Mouse (Mus musculus): ENCODE results near the gene Gm21060. TPM values are rescaled to one million over a fixed set of nuclear protein-coding genes. Genes with fewer than 3 reads are reported as not detected.
"Not testable (repeated sequence)": the region's sequence is repeated elsewhere in the genome, so short reads cannot be mapped to it uniquely, and the experiment has no call there.

Gm21060 gene
- polyA plus RNA-seq (2015; fragmentation: Nextera tagmentation; extraction: Ambion mirVana), result not detected in 2 replicates

GRCm38 (mm10) chr19:61296969-61297368 lies at the start of gene Gm21060:
Gene Gm21060, minus strand, starts transcription at chr19:61297069.
- 98% methylated on average over 2 of the region's 2 CpGs for WGBS
- Histone ChIP-seq H3K9ac (ENCODE audit: low read depth, low read length) (no peak within 1 kb of the TSS), H3K4me3 (ENCODE audit: low read length) (no peak within 1 kb of the TSS), H3K27ac (ENCODE audit: low read depth, low read length) (no peak within 1 kb of the TSS), H3K4me2 (ENCODE audit: low read length) (no peak within 1 kb of the TSS), H3K36me3 (ENCODE audit: control insufficient read depth, insufficient read depth, low read length) (no peaks in the 10 kb centered on the region), H3K9me3 (ENCODE audit: control insufficient read depth, low read length) (no peaks in the 10 kb centered on the region), H3K4me1 (ENCODE audit: control insufficient read depth, insufficient read depth, low read depth, low read length) (no peaks in the 10 kb centered on the region), H3K27me3 (replicated peaks; ENCODE audit: control insufficient read depth, insufficient read depth, low read length) (no peaks in the 10 kb centered on the region)
- ATAC-seq, result no peak

GRCm38 (mm10) chr19:61320844-61321243 lies 24.0 kb upstream of the Gm21060 start:
- H3K9me3 ChIP-seq (ENCODE audit: control insufficient read depth, low read length); H3K9ac ChIP-seq (ENCODE audit: low read depth, low read length); ATAC-seq: not testable (repeated sequence)

GRCm38 (mm10) chr19:61313185-61313584 lies 16.3 kb upstream of the Gm21060 start:
- H3K27ac ChIP-seq (ENCODE audit: low read depth, low read length); H3K27me3 ChIP-seq (replicated peaks; ENCODE audit: control insufficient read depth, insufficient read depth, low read length); H3K4me1 ChIP-seq (ENCODE audit: control insufficient read depth, insufficient read depth, low read depth, low read length); H3K4me2 ChIP-seq (ENCODE audit: low read length); H3K9ac ChIP-seq (ENCODE audit: low read depth, low read length); H3K36me3 ChIP-seq (ENCODE audit: control insufficient read depth, insufficient read depth, low read length); ATAC-seq; H3K4me3 ChIP-seq (ENCODE audit: low read length); H3K9me3 ChIP-seq (ENCODE audit: control insufficient read depth, low read length): not testable (repeated sequence)
- WGBS, result 23% methylated on average over 11 of the region's 11 CpGs

More at GRCm38 (mm10) chr19:61320844-61321243, 24.0 kb upstream of the Gm21060 start:
- not testable (repeated sequence) for H3K4me3 ChIP-seq (ENCODE audit: low read length); H3K36me3 ChIP-seq (ENCODE audit: control insufficient read depth, insufficient read depth, low read length); H3K27ac ChIP-seq (ENCODE audit: low read depth, low read length); H3K4me1 ChIP-seq (ENCODE audit: control insufficient read depth, insufficient read depth, low read depth, low read length); H3K4me2 ChIP-seq (ENCODE audit: low read length); H3K27me3 ChIP-seq (replicated peaks; ENCODE audit: control insufficient read depth, insufficient read depth, low read length)
- WGBS, result 76% methylated on average over 2 of the region's 3 CpGs

- not testable (repeated sequence) for H3K4me2 ChIP-seq (ENCODE audit: low read length); H3K4me3 ChIP-seq (ENCODE audit: low read length); ATAC-seq; H3K36me3 ChIP-seq (ENCODE audit: control insufficient read depth, insufficient read depth, low read length); H3K9ac ChIP-seq (ENCODE audit: low read depth, low read length); H3K27ac ChIP-seq (ENCODE audit: low read depth, low read length); H3K27me3 ChIP-seq (replicated peaks; ENCODE audit: control insufficient read depth, insufficient read depth, low read length); H3K9me3 ChIP-seq (ENCODE audit: control insufficient read depth, low read length); H3K4me1 ChIP-seq (ENCODE audit: control insufficient read depth, insufficient read depth, low read depth, low read length)
- 84% methylated on average over 8 of the region's 10 CpGs for WGBS
Observed at GRCm38 (mm10) chr19:61312400-61312799, 15.5 kb upstream of the Gm21060 start.

- H3K36me3 ChIP-seq (ENCODE audit: control insufficient read depth, insufficient read depth, low read length); H3K9me3 ChIP-seq (ENCODE audit: control insufficient read depth, low read length); H3K4me3 ChIP-seq (ENCODE audit: low read length); ATAC-seq; H3K9ac ChIP-seq (ENCODE audit: low read depth, low read length); H3K4me1 ChIP-seq (ENCODE audit: control insufficient read depth, insufficient read depth, low read depth, low read length); H3K4me2 ChIP-seq (ENCODE audit: low read length); H3K27me3 ChIP-seq (replicated peaks; ENCODE audit: control insufficient read depth, insufficient read depth, low read length); H3K27ac ChIP-seq (ENCODE audit: low read depth, low read length): not testable (repeated sequence)
- 69% methylated on average over 1 of the region's 1 CpGs for WGBS
Observed at GRCm38 (mm10) chr19:61308083-61308482, 11.2 kb upstream of the Gm21060 start.

GRCm38 (mm10) chr19:61285033-61285432 lies 11.8 kb downstream of the Gm21060 start:
- not testable (repeated sequence) for H3K9ac ChIP-seq (ENCODE audit: low read depth, low read length); H3K4me2 ChIP-seq (ENCODE audit: low read length); H3K4me3 ChIP-seq (ENCODE audit: low read length); H3K27me3 ChIP-seq (replicated peaks; ENCODE audit: control insufficient read depth, insufficient read depth, low read length); H3K36me3 ChIP-seq (ENCODE audit: control insufficient read depth, insufficient read depth, low read length); H3K9me3 ChIP-seq (ENCODE audit: control insufficient read depth, low read length); H3K27ac ChIP-seq (ENCODE audit: low read depth, low read length); H3K4me1 ChIP-seq (ENCODE audit: control insufficient read depth, insufficient read depth, low read depth, low read length); ATAC-seq
- WGBS, result 83% methylated on average over 4 of the region's 4 CpGs

GRCm38 (mm10) chr19:61283581-61283980 lies 13.3 kb downstream of the Gm21060 start:
- WGBS, result 31% methylated on average over 1 of the region's 1 CpGs
- Histone ChIP-seq H3K36me3 (ENCODE audit: control insufficient read depth, insufficient read depth, low read length) (no peaks in the 10 kb centered on the region), H3K9me3 (ENCODE audit: control insufficient read depth, low read length) (no peaks in the 10 kb centered on the region), H3K27me3 (replicated peaks; ENCODE audit: control insufficient read depth, insufficient read depth, low read length) (no peaks in the 10 kb centered on the region), H3K4me1 (ENCODE audit: control insufficient read depth, insufficient read depth, low read depth, low read length) (no peaks in the 10 kb centered on the region), H3K4me3 (ENCODE audit: low read length) (no peak overlapping the region), H3K27ac (ENCODE audit: low read depth, low read length) (no peak overlapping the region), H3K4me2 (ENCODE audit: low read length) (no peak overlapping the region), H3K9ac (ENCODE audit: low read depth, low read length) (no peak overlapping the region)
- ATAC-seq, result no peak

GRCm38 (mm10) chr19:61275446-61275845 lies 21.4 kb downstream of the Gm21060 start:
- ATAC-seq, result no peak
- no peaks in the 10 kb centered on the region for H3K36me3 ChIP-seq (ENCODE audit: control insufficient read depth, insufficient read depth, low read length)
- H3K27me3 ChIP-seq (replicated peaks; ENCODE audit: control insufficient read depth, insufficient read depth, low read length), result no peaks in the 10 kb centered on the region
- no peaks in the 10 kb centered on the region for H3K9me3 ChIP-seq (ENCODE audit: control insufficient read depth, low read length)
- no peaks in the 10 kb centered on the region for H3K4me1 ChIP-seq (ENCODE audit: control insufficient read depth, insufficient read depth, low read depth, low read length)
- WGBS, result 93% methylated on average over 1 of the region's 1 CpGs
- no peak overlapping the region for H3K4me3 ChIP-seq (ENCODE audit: low read length)
- no peak overlapping the region for H3K9ac ChIP-seq (ENCODE audit: low read depth, low read length)
- no peak overlapping the region for H3K27ac ChIP-seq (ENCODE audit: low read depth, low read length)
- no peak overlapping the region for H3K4me2 ChIP-seq (ENCODE audit: low read length)

GRCm38 (mm10) chr19:61269141-61269540 lies 27.7 kb downstream of the Gm21060 start:
- not testable (repeated sequence) for H3K4me3 ChIP-seq (ENCODE audit: low read length); H3K27me3 ChIP-seq (replicated peaks; ENCODE audit: control insufficient read depth, insufficient read depth, low read length); H3K4me1 ChIP-seq (ENCODE audit: control insufficient read depth, insufficient read depth, low read depth, low read length); H3K9me3 ChIP-seq (ENCODE audit: control insufficient read depth, low read length); H3K36me3 ChIP-seq (ENCODE audit: control insufficient read depth, insufficient read depth, low read length); ATAC-seq; H3K9ac ChIP-seq (ENCODE audit: low read depth, low read length); H3K27ac ChIP-seq (ENCODE audit: low read depth, low read length)
- 37% methylated on average over 11 of the region's 11 CpGs for WGBS
- peak overlapping the region; percentile 19; the same call in 1 of the 2 replicates for H3K4me2 ChIP-seq (ENCODE audit: low read length)

GRCm38 (mm10) chr19:61267141-61267540 lies 29.7 kb downstream of the Gm21060 start:
- Histone ChIP-seq H3K9ac (ENCODE audit: low read depth, low read length) (no peak overlapping the region), H3K36me3 (ENCODE audit: control insufficient read depth, insufficient read depth, low read length) (no peaks in the 10 kb centered on the region), H3K4me3 (ENCODE audit: low read length) (no peak overlapping the region), H3K27me3 (replicated peaks; ENCODE audit: control insufficient read depth, insufficient read depth, low read length) (no peaks in the 10 kb centered on the region), H3K27ac (ENCODE audit: low read depth, low read length) (no peak overlapping the region), H3K4me2 (ENCODE audit: low read length) (no peak overlapping the region), H3K4me1 (ENCODE audit: control insufficient read depth, insufficient read depth, low read depth, low read length) (no peaks in the 10 kb centered on the region), H3K9me3 (ENCODE audit: control insufficient read depth, low read length) (no peaks in the 10 kb centered on the region)
- no peak for ATAC-seq
- WGBS, result 20% methylated on average over 7 of the region's 7 CpGs
